Comparison of ENCODE assay signal across 8 mouse cellular contexts in genomic region chr7:27397048-27397949, GRCm38 (mm10). TPM values are rescaled to one million over a fixed set of nuclear protein-coding genes. Genes with fewer than 3 reads are reported as not detected.
DNase-seq lines count a peak whose midpoint lies in the region; ATAC-seq and TF ChIP-seq lines count a peak whose summit lies in the region.

No protein-coding gene starts in this region.

- H3K4me3 ChIP-seq in embryonic fibroblast, embryonic 13.5 days (ENCODE audit: insufficient read depth, low read length), result no peak overlapping the region
- peak overlapping the region; percentile 49 for H3K4me3 ChIP-seq in hindbrain, embryonic 15.5 days
- peak overlapping the region; percentile 21 for H3K4me3 ChIP-seq in megakaryocyte, embryonic 14.5 days (replicated peaks)

- ATAC-seq in cerebellum, adult (ENCODE audit: insufficient number of reproducible peaks, low FRiP score, low TSS enrichment), result peak; percentile 56; the same call in 1 of the 2 replicates
- ATAC-seq in hindbrain, embryonic 15.5 days (ENCODE audit: low FRiP score, low read depth), result 0 out of 2 replicates have a peak, but pooled peaks have one; percentile 1

- peak overlapping the region; percentile 89 for H3K4me2 ChIP-seq in hindbrain, embryonic 15.5 days

- H3K36me3 ChIP-seq in hindbrain, embryonic 15.5 days, result peaks cover 17% of the 10 kb centered on the region
- no peaks in the 10 kb centered on the region for H3K36me3 ChIP-seq in megakaryocyte, embryonic 14.5 days (replicated peaks; ENCODE audit: low read length)

- TF ChIP-seq POLR2A in embryonic fibroblast, embryonic 13.5 days (IDR thresholded peaks at IDR 0.05; ENCODE audit: low read depth, low read length), result no peak

- no peak overlapping the region for H3K27ac ChIP-seq in embryonic fibroblast, embryonic 13.5 days (ENCODE audit: insufficient read depth, low read length)
- no peak overlapping the region for H3K27ac ChIP-seq in hindbrain, embryonic 15.5 days (replicated peaks)

- WGBS in hindbrain, embryonic 15.5 days, result 21% methylated on average over 26 of the region's 26 CpGs

- no peak for DNase-seq in cerebellum, adult 11 months
- peak; percentile 93 for DNase-seq in WW6 (ENCODE audit: low read depth, low spot score)
- DNase-seq in left cerebral cortex, adult 9 months (ENCODE audit: low spot score in 2 of 2), result peak; percentile 69 to 77
- DNase-seq in right cerebral cortex, postnatal 4 days, result peak; percentile 65

- peak; percentile 58; the same call in 1 of the 2 replicates for TF ChIP-seq CTCF in embryonic fibroblast, embryonic 13.5 days (IDR thresholded peaks at IDR 0.05; ENCODE audit: borderline replicate concordance, insufficient read depth, low read length)

- H3K9me3 ChIP-seq in hindbrain, embryonic 15.5 days, result no peaks in the 10 kb centered on the region
- H3K9me3 ChIP-seq in megakaryocyte, embryonic 14.5 days, result 0 out of 2 replicates have a peak, but pooled peaks cover 4% of the 10 kb centered on the region

- no peaks in the 10 kb centered on the region for H3K4me1 ChIP-seq in embryonic fibroblast, embryonic 13.5 days (ENCODE audit: control insufficient read depth, insufficient read depth, low read length)
- H3K4me1 ChIP-seq in hindbrain, embryonic 15.5 days (replicated peaks), result peaks cover 12% of the 10 kb centered on the region
- H3K4me1 ChIP-seq in megakaryocyte, embryonic 14.5 days, result peaks cover 22% of the 10 kb centered on the region

- peak overlapping the region; percentile 52; the same call in 1 of the 2 replicates for H3K9ac ChIP-seq in hindbrain, embryonic 15.5 days

- peaks cover 84% of the 10 kb centered on the region for H3K27me3 ChIP-seq in hindbrain, embryonic 15.5 days
- peaks cover 87% of the 10 kb centered on the region for H3K27me3 ChIP-seq in megakaryocyte, embryonic 14.5 days (replicated peaks)

RNA-seq across cellular contexts. Expression of gene Gm20479, which starts 40.1 kb away (rescaled TPM):
- polyA plus RNA-seq in embryonic fibroblast, embryonic 13.5 days (2011; ENCODE audit: insufficient read length, low read depth, missing spikeins), result 6.2 TPM in 1 of 2 replicates, not detected in the other
- not detected in 2 replicates for polyA plus RNA-seq in hindbrain, embryonic 15.5 days (2015; fragmentation: Nextera tagmentation; extraction: Ambion mirVana)
- polyA plus RNA-seq in megakaryocyte, embryonic 14.5 days (2012; ENCODE audit: insufficient read depth, low replicate concordance), result 1.4 and 7.6 TPM in 2 replicates

RNA-seq across cellular contexts. Expression of gene Shkbp1, which starts 41.5 kb away (rescaled TPM):
- polyA plus RNA-seq in embryonic fibroblast, embryonic 13.5 days (2011; ENCODE audit: insufficient read length, low read depth, missing spikeins), result 35.9 and 41.2 TPM in 2 replicates
- 42.8 and 46.6 TPM in 2 replicates for polyA plus RNA-seq in hindbrain, embryonic 15.5 days (2015; fragmentation: Nextera tagmentation; extraction: Ambion mirVana)
- 214 and 344 TPM in 2 replicates for polyA plus RNA-seq in megakaryocyte, embryonic 14.5 days (2012; ENCODE audit: insufficient read depth, low replicate concordance)

RNA-seq across cellular contexts. Expression of gene Sptbn4, which starts 50.2 kb away (rescaled TPM):
- 0.51 and 0.78 TPM in 2 replicates for polyA plus RNA-seq in embryonic fibroblast, embryonic 13.5 days (2011; ENCODE audit: insufficient read length, low read depth, missing spikeins)
- 3.2 and 3.7 TPM in 2 replicates for polyA plus RNA-seq in hindbrain, embryonic 15.5 days (2015; fragmentation: Nextera tagmentation; extraction: Ambion mirVana)
- polyA plus RNA-seq in megakaryocyte, embryonic 14.5 days (2012; ENCODE audit: insufficient read depth, low replicate concordance), result 0.27 and 0.45 TPM in 2 replicates

RNA-seq across cellular contexts. Expression of gene Blvrb, which starts 50.5 kb away (rescaled TPM):
- polyA plus RNA-seq in embryonic fibroblast, embryonic 13.5 days (2011; ENCODE audit: insufficient read length, low read depth, missing spikeins), result 16.6 and 32.1 TPM in 2 replicates
- polyA plus RNA-seq in hindbrain, embryonic 15.5 days (2015; fragmentation: Nextera tagmentation; extraction: Ambion mirVana), result 20.2 and 24.0 TPM in 2 replicates
- 330 and 332 TPM in 2 replicates for polyA plus RNA-seq in megakaryocyte, embryonic 14.5 days (2012; ENCODE audit: insufficient read depth, low replicate concordance)

RNA-seq across cellular contexts. Expression of gene Ltbp4, which starts 59.8 kb away (rescaled TPM):
- polyA plus RNA-seq in embryonic fibroblast, embryonic 13.5 days (2011; ENCODE audit: insufficient read length, low read depth, missing spikeins), result 46.5 and 50.6 TPM in 2 replicates
- 12.9 and 13.9 TPM in 2 replicates for polyA plus RNA-seq in hindbrain, embryonic 15.5 days (2015; fragmentation: Nextera tagmentation; extraction: Ambion mirVana)
- 0.28 TPM in 1 of 2 replicates, not detected in the other for polyA plus RNA-seq in megakaryocyte, embryonic 14.5 days (2012; ENCODE audit: insufficient read depth, low replicate concordance)
